Mouse (Mus musculus): ENCODE measurements around the gene Trim65. TPM values are rescaled to one million over a fixed set of nuclear protein-coding genes. Genes with fewer than 3 reads are reported as not detected.

Gene Trim65
- total RNA-seq, 2 experiments from 2014 or later: 3.3 to 3.5 TPM

DNA sequence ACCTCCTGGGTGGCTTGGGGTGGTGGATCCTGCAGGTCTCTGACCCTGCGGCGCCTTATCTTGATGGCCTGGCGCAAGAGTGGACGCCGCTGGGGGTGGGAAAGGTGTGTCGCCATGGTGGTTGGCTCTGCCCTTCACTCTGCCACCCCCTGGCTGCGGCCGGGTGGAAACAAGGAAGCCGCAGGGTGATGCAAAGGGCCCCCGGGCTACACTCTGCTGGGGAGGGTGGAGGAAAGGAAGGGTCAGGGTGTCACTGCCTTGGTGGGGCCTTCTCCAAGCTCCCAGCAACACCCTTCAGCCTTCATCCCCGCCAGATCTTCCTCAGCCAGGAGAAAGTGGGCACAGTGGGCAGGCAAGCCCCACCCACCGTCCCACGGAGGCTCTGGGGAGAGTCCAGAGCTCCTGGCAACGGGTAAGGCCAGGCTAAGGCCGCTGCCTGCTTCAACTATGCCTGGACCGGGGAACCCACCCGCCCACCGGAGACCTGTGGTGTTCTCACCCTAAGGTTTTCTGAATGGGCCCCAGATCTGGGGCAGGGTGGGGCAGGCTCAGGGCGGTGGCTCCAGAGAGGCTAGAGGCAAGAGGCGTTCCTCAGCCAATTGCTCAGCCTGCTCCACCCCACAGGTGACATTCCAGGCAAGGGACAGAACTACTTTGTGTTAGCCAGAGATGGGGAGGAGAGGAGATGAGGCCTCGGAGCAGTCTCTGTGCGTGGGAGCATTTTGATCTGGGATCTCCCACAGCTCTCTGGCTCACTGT is 53.3 kb downstream of the Trim65 start, which contains the start of gene Unc13d:
TSS of gene Unc13d (minus strand) at position 516 of the 759 bp plus-strand sequence.
- intact Hi-C loops (cut with DNase I; ENCODE audit: low total_unique reads): no loop called here
- peak; percentile 17 for DNase-seq

DNA sequence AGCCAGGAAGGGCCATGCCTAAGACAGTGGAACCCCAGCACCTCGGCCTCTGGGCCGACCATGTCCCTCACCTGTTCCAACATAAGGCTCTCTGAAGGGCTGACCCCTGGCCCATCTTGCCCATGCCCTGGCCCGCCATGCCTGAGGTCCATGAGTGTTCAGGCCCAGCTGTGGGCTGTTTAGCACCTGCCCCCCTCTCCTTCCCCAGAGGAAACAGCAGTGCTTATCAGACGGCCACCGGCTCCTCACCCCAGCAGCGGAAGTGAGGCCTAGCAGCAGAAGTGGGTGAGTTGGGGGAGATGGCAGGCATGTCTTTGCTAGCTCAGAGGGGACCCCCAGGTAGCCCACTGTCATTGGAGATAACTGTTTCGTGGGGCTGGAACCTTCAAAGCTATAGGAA is 54.1 kb downstream of the Trim65 start:
- intact Hi-C loops (cut with DNase I; ENCODE audit: low total_unique reads): no loop called here
- no peak for DNase-seq

GRCm38 (mm10) chr11:116076266-116076540 is 54.7 kb downstream of the Trim65 start:
- no peak for DNase-seq
- intact Hi-C loops (cut with DNase I; ENCODE audit: low total_unique reads): no loop called here

GRCm38 (mm10) chr11:116075539-116076265 is 55.2 kb downstream of the Trim65 start:
- DNase-seq: no peak
- intact Hi-C loops (cut with DNase I; ENCODE audit: low total_unique reads): no loop called here

GRCm38 (mm10) chr11:116074436-116074991 is 56.4 kb downstream of the Trim65 start:
- no peak for DNase-seq
- intact Hi-C loops (cut with DNase I; ENCODE audit: low total_unique reads): no loop called here

GRCm38 (mm10) chr11:116072608-116073007 is 58.3 kb downstream of the Trim65 start:
- no peak for DNase-seq

More at GRCm38 (mm10) chr11:116072608-116073007, 58.3 kb downstream of the Trim65 start:
- intact Hi-C loops (cut with DNase I; ENCODE audit: low total_unique reads): no loop called here

Other genes with a start within 250 kb of the Trim65 start
- 1 to 10 TPM; 2.2 to 2.4 TPM for gene Smim5, start 231.2 kb downstream of the Trim65 start, total RNA-seq (2021)
- not detected for gene Smim6, start 219.1 kb downstream of the Trim65 start, total RNA-seq (2021)
- gene Sap30bp, start 197.8 kb downstream of the Trim65 start, total RNA-seq (2021): 10 to 100 TPM; 13.1 to 15.2 TPM
- gene Recql5, start 197.7 kb downstream of the Trim65 start, total RNA-seq (2021): 1 to 10 TPM; 5.7 to 6.3 TPM
- gene Itgb4, start 156.4 kb downstream of the Trim65 start, total RNA-seq (2021): 1 to 10 TPM; 1.9 to 6.7 TPM
- 10 to 100 TPM in 1 of 2 experiments, 1 to 10 TPM in 1; 7.2 to 11.3 TPM for gene Galk1, start 118.4 kb downstream of the Trim65 start, total RNA-seq (2021)
- 100 to 1,000 TPM; 132 to 170 TPM for gene H3f3b, start 103.2 kb downstream of the Trim65 start, total RNA-seq (2021)
- gene Unk, start 100.8 kb downstream of the Trim65 start, total RNA-seq (2021): 1 to 10 TPM; 7.3 to 7.7 TPM
- under 1 TPM; 0.31 to 0.33 TPM for gene Unc13d, start 53.2 kb downstream of the Trim65 start, total RNA-seq (2021)
- 10 to 100 TPM; 61.6 to 65.3 TPM for gene Wbp2, start 44.1 kb downstream of the Trim65 start, total RNA-seq (2021)
- 10 to 100 TPM; 21.2 to 21.3 TPM for gene Trim47, start 3.9 kb downstream of the Trim65 start, total RNA-seq (2021)
- 10 to 100 TPM; 41.8 to 49.5 TPM for gene Mrpl38, start 7.7 kb upstream of the Trim65 start, total RNA-seq (2021)
- gene Fbf1, start 37.0 kb upstream of the Trim65 start, total RNA-seq (2021): 10 to 100 TPM in 1 of 2 experiments, 1 to 10 TPM in 1; 9.1 to 11.6 TPM
- gene Ten1, start 67.7 kb upstream of the Trim65 start, total RNA-seq (2021): 10 to 100 TPM; 26.9 to 31.6 TPM
- gene Acox1, start 67.9 kb upstream of the Trim65 start, total RNA-seq (2021): 10 to 100 TPM; 43.3 to 49.3 TPM
- gene Evpl, start 106.9 kb upstream of the Trim65 start, total RNA-seq (2021): under 1 TPM; 0.09 to 0.14 TPM
- 10 to 100 TPM; 68.5 to 69.5 TPM for gene Srp68, start 143.1 kb upstream of the Trim65 start, total RNA-seq (2021)
- under 1 TPM; 0.38 to 0.41 TPM for gene Galr2, start 149.8 kb upstream of the Trim65 start, total RNA-seq (2021)
- 10 to 100 TPM; 61.9 to 62.3 TPM for gene Exoc7, start 176.1 kb upstream of the Trim65 start, total RNA-seq (2021)
- gene Foxj1, start 204.3 kb upstream of the Trim65 start, total RNA-seq (2021): under 1 TPM; 0.22 to 0.27 TPM